Mouse (Mus musculus): ENCODE data around the gene Ano9. TPM values are rescaled to one million over a fixed set of nuclear protein-coding genes. Genes with fewer than 3 reads are reported as not detected.

Ano9 gene
- polyA plus RNA-seq, 1 experiment, result not detected

DNA sequence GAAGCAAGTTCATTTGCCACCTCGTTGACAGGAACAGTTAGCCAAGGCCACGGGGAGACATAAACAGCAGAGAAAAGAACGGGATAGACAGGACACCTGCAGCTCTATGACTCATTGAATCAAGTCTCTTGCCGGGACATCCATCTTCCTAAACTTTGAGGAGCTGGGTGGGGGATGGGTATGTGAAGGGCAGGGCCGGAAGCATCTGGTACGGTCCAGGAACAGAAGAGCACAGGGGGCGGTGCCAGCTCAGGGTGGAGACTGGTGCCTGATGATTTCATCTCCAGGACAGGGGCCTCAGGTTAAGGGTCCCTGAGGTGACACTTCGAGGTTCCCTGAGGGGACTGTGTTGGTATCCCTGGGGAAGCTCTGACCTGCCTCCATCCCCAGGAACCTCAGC lies 29.7 kb downstream of the Ano9 start:
- no peaks in the 10 kb centered on the region for H3K36me3 ChIP-seq (ENCODE audit: control insufficient read depth, insufficient read depth)
- no peak overlapping the region for H3ac ChIP-seq (ENCODE audit: control insufficient read depth, insufficient read length)
- H3K27me3 ChIP-seq (ENCODE audit: control insufficient read depth, insufficient read depth, insufficient read length), result no peaks in the 10 kb centered on the region
- no peak overlapping the region for H3K4me2 ChIP-seq (ENCODE audit: low read depth)
- no peaks in the 10 kb centered on the region for H3K79me2 ChIP-seq (ENCODE audit: control insufficient read depth, insufficient read depth)
- TF ChIP-seq MYOD1 (IDR thresholded peaks at IDR 0.05; ENCODE audit: control insufficient read depth in 1 of 3, insufficient read length in 2 of 3, low read depth in 2 of 3) (no peak), TCF3 (IDR thresholded peaks at IDR 0.05; ENCODE audit: insufficient read length, low read depth) (no peak)
- H3K4me3 ChIP-seq, result no peak overlapping the region

DNA sequence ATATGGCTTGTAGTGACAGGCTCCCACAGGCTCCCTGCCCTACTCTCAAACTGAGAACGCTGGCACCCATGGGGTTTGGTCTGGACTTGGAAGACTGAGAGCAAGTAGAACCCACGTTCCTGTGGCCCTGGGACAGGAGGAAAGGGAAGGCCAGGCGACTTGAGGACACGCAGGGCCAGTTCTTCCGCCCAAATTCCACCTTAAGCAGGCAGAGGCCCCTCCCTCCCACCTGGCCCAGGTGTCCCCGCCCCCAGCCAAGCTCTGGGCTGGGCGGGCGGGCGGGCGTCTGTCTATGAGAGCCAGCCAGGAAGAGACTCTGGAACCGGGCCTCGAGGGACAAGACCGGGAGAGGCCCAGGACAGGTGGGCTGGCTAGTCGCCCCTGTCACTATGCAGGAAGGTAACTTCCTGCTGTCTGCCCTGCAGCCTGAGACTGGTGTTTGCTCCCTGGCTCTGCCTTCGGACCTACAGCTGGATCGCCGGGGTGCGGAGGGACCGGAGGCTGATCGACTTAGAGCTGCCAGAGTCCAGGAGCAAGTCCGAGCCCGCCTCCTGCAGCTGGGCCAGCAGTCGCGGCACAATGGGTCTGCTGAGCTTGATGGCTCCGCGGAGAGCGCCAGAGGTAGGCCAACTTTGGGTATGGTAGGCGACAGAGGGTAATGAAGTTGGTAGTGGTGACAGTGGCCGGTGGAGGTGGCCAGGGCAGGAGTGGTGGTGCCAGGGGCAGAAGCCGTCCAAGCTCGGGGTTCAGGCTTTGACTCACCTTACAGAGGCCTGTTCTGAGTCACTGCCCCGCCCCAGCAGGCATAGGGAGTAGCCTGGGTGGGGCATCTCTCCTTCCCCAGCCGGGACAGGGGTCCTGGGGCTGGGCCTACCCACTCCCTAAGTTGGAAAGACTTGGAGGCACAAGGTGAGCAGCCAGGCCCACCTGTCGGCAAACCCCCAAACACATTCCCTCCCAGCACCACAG lies 37.8 kb downstream of the Ano9 start:
- H3K4me3 ChIP-seq, result no peak overlapping the region
- H3K36me3 ChIP-seq (ENCODE audit: control insufficient read depth, insufficient read depth), result no peaks in the 10 kb centered on the region
- TF ChIP-seq REST (IDR thresholded peaks at IDR 0.05; ENCODE audit: insufficient read depth, insufficient read length) (no peak), CEBPB (IDR thresholded peaks at IDR 0.05; ENCODE audit: insufficient read depth, poor library complexity, severe bottlenecking) (no peak)
- no peaks in the 10 kb centered on the region for H3K79me2 ChIP-seq (ENCODE audit: control insufficient read depth, insufficient read depth)
- no peak overlapping the region for H3K4me2 ChIP-seq (ENCODE audit: low read depth)
- H3K27me3 ChIP-seq (ENCODE audit: control insufficient read depth, insufficient read depth, insufficient read length), result no peaks in the 10 kb centered on the region
- H3ac ChIP-seq (ENCODE audit: control insufficient read depth, insufficient read length), result no peak overlapping the region

- no peaks in the 10 kb centered on the region for H3K27me3 ChIP-seq (ENCODE audit: control insufficient read depth, insufficient read depth, insufficient read length)
- no peaks in the 10 kb centered on the region for H3K79me2 ChIP-seq (ENCODE audit: control insufficient read depth, insufficient read depth)
- H3K4me2 ChIP-seq (ENCODE audit: low read depth), result no peak overlapping the region
- no peak overlapping the region for H3K4me3 ChIP-seq
- no peak overlapping the region for H3ac ChIP-seq (ENCODE audit: control insufficient read depth, insufficient read length)
- H3K36me3 ChIP-seq (ENCODE audit: control insufficient read depth, insufficient read depth), result no peaks in the 10 kb centered on the region
- TF ChIP-seq USF1 (IDR thresholded peaks at IDR 0.05; ENCODE audit: low read depth) (no peak), CEBPB (IDR thresholded peaks at IDR 0.05; ENCODE audit: insufficient read depth, poor library complexity, severe bottlenecking) (no peak), MAX (IDR thresholded peaks at IDR 0.05; ENCODE audit: low read depth) (no peak), MYOG (IDR thresholded peaks at IDR 0.05; ENCODE audit: control insufficient read depth in 1 of 3, insufficient read depth in 1 of 3, insufficient read length in 2 of 3, low read depth in 2 of 3) (no peak), POLR2AphosphoS2 (IDR thresholded peaks at IDR 0.05; ENCODE audit: insufficient read length, low read depth) (no peak), E2F4 (IDR thresholded peaks at IDR 0.05; ENCODE audit: insufficient read depth) (no peak), POLR2A (IDR thresholded peaks at IDR 0.05; ENCODE audit: insufficient read length, low read depth) (no peak), MYOD1 (IDR thresholded peaks at IDR 0.05; ENCODE audit: control insufficient read depth in 1 of 3, insufficient read length in 2 of 3, low read depth in 2 of 3) (no peak), REST (IDR thresholded peaks at IDR 0.05; ENCODE audit: insufficient read depth, insufficient read length) (no peak), TCF3 (IDR thresholded peaks at IDR 0.05; ENCODE audit: insufficient read length, low read depth) (no peak)
Measured at GRCm38 (mm10) chr7:141078876-141079275, 38.7 kb downstream of the Ano9 start.

GRCm38 (mm10) chr7:141077841-141078240 lies 39.8 kb downstream of the Ano9 start, which contains the start of gene Pkp3:
Gene Pkp3 (plus strand): TSS chr7:141078218.
- TF ChIP-seq CEBPB (IDR thresholded peaks at IDR 0.05; ENCODE audit: insufficient read depth, poor library complexity, severe bottlenecking) (no peak), TCF12 (IDR thresholded peaks at IDR 0.05; ENCODE audit: insufficient read depth, poor library complexity, severe bottlenecking) (no peak), MYOD1 (IDR thresholded peaks at IDR 0.05; ENCODE audit: control insufficient read depth in 1 of 3, insufficient read length in 2 of 3, low read depth in 2 of 3) (no peak), E2F4 (IDR thresholded peaks at IDR 0.05; ENCODE audit: insufficient read depth) (no peak), POLR2AphosphoS2 (IDR thresholded peaks at IDR 0.05; ENCODE audit: insufficient read length, low read depth) (no peak), REST (IDR thresholded peaks at IDR 0.05; ENCODE audit: insufficient read depth, insufficient read length) (no peak), USF1 (IDR thresholded peaks at IDR 0.05; ENCODE audit: low read depth) (no peak), MYOG (IDR thresholded peaks at IDR 0.05; ENCODE audit: control insufficient read depth in 1 of 3, insufficient read depth in 1 of 3, insufficient read length in 2 of 3, low read depth in 2 of 3) (no peak), MAX (IDR thresholded peaks at IDR 0.05; ENCODE audit: low read depth) (no peak), TCF3 (IDR thresholded peaks at IDR 0.05; ENCODE audit: insufficient read length, low read depth) (no peak), SRF (IDR thresholded peaks at IDR 0.05; ENCODE audit: control insufficient read depth, insufficient read length, low read depth) (no peak), POLR2A (IDR thresholded peaks at IDR 0.05; ENCODE audit: insufficient read length, low read depth) (no peak)
- Histone ChIP-seq H3ac (ENCODE audit: control insufficient read depth, insufficient read length) (no peak within 1 kb of the TSS), H3K27me3 (ENCODE audit: control insufficient read depth, insufficient read depth, insufficient read length) (no peaks in the 10 kb centered on the region), H3K79me2 (ENCODE audit: control insufficient read depth, insufficient read depth) (no peaks in the 10 kb centered on the region), H3K36me3 (ENCODE audit: control insufficient read depth, insufficient read depth) (no peaks in the 10 kb centered on the region), H3K4me2 (ENCODE audit: low read depth) (no peak within 1 kb of the TSS), H3K4me3 (no peak within 1 kb of the TSS)

GRCm38 (mm10) chr7:141073782-141074181 lies 43.8 kb downstream of the Ano9 start:
- Histone ChIP-seq H3K4me3 (no peak overlapping the region), H3K27me3 (ENCODE audit: control insufficient read depth, insufficient read depth, insufficient read length) (no peaks in the 10 kb centered on the region), H3ac (ENCODE audit: control insufficient read depth, insufficient read length) (no peak overlapping the region), H3K4me2 (ENCODE audit: low read depth) (no peak overlapping the region), H3K79me2 (ENCODE audit: control insufficient read depth, insufficient read depth) (no peaks in the 10 kb centered on the region), H3K36me3 (ENCODE audit: control insufficient read depth, insufficient read depth) (no peaks in the 10 kb centered on the region)
- TF ChIP-seq REST (IDR thresholded peaks at IDR 0.05; ENCODE audit: insufficient read depth, insufficient read length) (no peak), SRF (IDR thresholded peaks at IDR 0.05; ENCODE audit: control insufficient read depth, insufficient read length, low read depth) (no peak)
